Mouse (Mus musculus) cerebellum, adult 2 months (tissue): ENCODE data around the gene Kdsr.

ENCODE experiments used
- CTCF ChIP-seq: fragments of 200-500 bp; IDR thresholded peaks from 2 replicates; pipeline ENCODE4 v1.5.1; 2011; ENCODE audit warnings: low read depth, mild to moderate bottlenecking, control low read depth, low read length, moderate library complexity, borderline replicate concordance; ENCODE audit not compliant: insufficient read depth
- POLR2A ChIP-seq: fragments of 200-500 bp; IDR thresholded peaks from 2 replicates; pipeline ENCODE4 v1.6.1; 2011; ENCODE audit warnings: low read length, control low read depth, borderline replicate concordance; ENCODE audit not compliant: insufficient read depth

- TF ChIP-seq CTCF: no peak
- TF ChIP-seq POLR2A: no peak
Measured at GRCm38 (mm10) chr1:106756633-106757032, 2.9 kb downstream of the Kdsr start.
